Comparison of ENCODE assay signal across 8 mouse cellular contexts in genomic region chr17:31325451-31326219, GRCm38 (mm10). TPM values are rescaled to one million over a fixed set of nuclear protein-coding genes. Genes with fewer than 3 reads are reported as not detected.
DNase-seq lines count a peak whose midpoint lies in the region; ATAC-seq and TF ChIP-seq lines count a peak whose summit lies in the region.
"Had no signal": no experiment of that assay in that cellular context is flagged by ENCODE, and none has a peak within 500 bp of the region (broad histone marks: within the 10 kb centered on the region; RNA-seq: fewer than 3 reads in every experiment).

No protein-coding gene starts in this region.

- no peak overlapping the region for H3K9ac ChIP-seq in kidney, embryonic 15.5 days
- H3K9ac ChIP-seq in ES-E14 (ENCODE audit: insufficient read depth, low read depth, low read length, poor library complexity, severe bottlenecking): peak overlapping the region; percentile 52

- in situ Hi-C loops in ES-E14 (cut with MboI; ENCODE audit: low sequenced_read_pairs in 2 of 2, unreplicated experiment in 2 of 2): loop anchor here in 1 of 2 experiments (25.0 kb wide), 1 partner anchor 162 kb away; no protein-coding TSS in a partner anchor

- no peak overlapping the region for H3K27ac ChIP-seq in kidney, embryonic 15.5 days
- peak overlapping the region; percentile 91; the same call in 1 of the 2 replicates for H3K27ac ChIP-seq in ES-E14 (ENCODE audit: insufficient read depth, low read depth, low read length, poor library complexity, severe bottlenecking)

- no peaks in the 10 kb centered on the region for H3K36me3 ChIP-seq in kidney, embryonic 15.5 days
- no peaks in the 10 kb centered on the region; the same call in 1 of the 2 replicates for H3K36me3 ChIP-seq in ES-E14 (ENCODE audit: control insufficient read depth, insufficient read depth, low read length, poor library complexity, severe bottlenecking)

- no peak overlapping the region for H3K4me3 ChIP-seq in kidney, embryonic 15.5 days (replicated peaks)
- peak overlapping the region in 1 of 2 experiments; percentile 6; a peak in 1 of 4 replicates for H3K4me3 ChIP-seq in ES-E14 (ENCODE audit: insufficient read depth in 1 of 2, low read depth in 1 of 2, low read length in 2 of 2, poor library complexity in 1 of 2, severe bottlenecking in 1 of 2)

- 62% methylated on average over 13 of the region's 13 CpGs for WGBS in kidney, embryonic 15.5 days

- no peak for ATAC-seq in kidney, embryonic 15.5 days (replicated peaks; ENCODE audit: low FRiP score)

- no peak overlapping the region for H3K4me2 ChIP-seq in kidney, embryonic 15.5 days

- no peaks in the 10 kb centered on the region for H3K27me3 ChIP-seq in kidney, embryonic 15.5 days

- H3K9me3 ChIP-seq in kidney, embryonic 15.5 days (replicated peaks): no peaks in the 10 kb centered on the region
- no peaks in the 10 kb centered on the region for H3K9me3 ChIP-seq in ES-E14 (ENCODE audit: control insufficient read depth, insufficient read depth, low read depth, low read length)

- peak; percentile 42 for DNase-seq in kidney, postnatal 14 days
- DNase-seq in ES-E14 (ENCODE audit: low read depth, low spot score): no peak
- DNase-seq in embryo, embryonic 9.5 days (ENCODE audit: extremely low spot score): peak; percentile 60
- peak; percentile 67 to 81 for DNase-seq in lung, adult 18-20 months
- DNase-seq in retina, postnatal 1 day: peak; percentile 76
- no peak for DNase-seq in urinary bladder, postnatal 4 days (ENCODE audit: low spot score in 2 of 2)

- H3K4me1 ChIP-seq in kidney, embryonic 15.5 days: peaks cover 7% of the 10 kb centered on the region; the same call in 1 of the 2 replicates
- H3K4me1 ChIP-seq in ES-E14 (ENCODE audit: control insufficient read depth in 2 of 2, insufficient read depth in 2 of 2, low read length in 2 of 2, poor library complexity in 1 of 2): peaks cover 0 to 44% of the 10 kb centered on the region in 2 experiments; a peak in 2 of 4 replicates

TF ChIP-seq in ES-E14, 5 proteins besides CTCF, POLR2A, EP300 and RAD21:
- no peak for TF ChIP-seq HCFC1 (IDR thresholded peaks at IDR 0.05; ENCODE audit: borderline replicate concordance, insufficient read depth, low read length)
- no peak for TF ChIP-seq ZC3H11A (IDR thresholded peaks at IDR 0.05; ENCODE audit: borderline replicate concordance, low read depth, low read length)
- TF ChIP-seq CHD2 (IDR thresholded peaks at IDR 0.05; ENCODE audit: low read depth, low read length): no peak
- no peak for TF ChIP-seq ZNF384 (IDR thresholded peaks at IDR 0.05; ENCODE audit: low read depth, low read length)
- TF ChIP-seq MAFK (IDR thresholded peaks at IDR 0.05; ENCODE audit: insufficient read depth, low read depth, low read length): no peak

RNA-seq across cellular contexts. Expression of gene Slc37a1, which starts 39.0 kb away (rescaled TPM):
- 3.0 and 3.9 TPM in 2 replicates for polyA plus RNA-seq in kidney, embryonic 15.5 days (2015; fragmentation: Nextera tagmentation; extraction: Ambion mirVana)
- total RNA-seq in ES-E14 (2012; rRNA removed): 37.5 and 64.8 TPM in 2 replicates

RNA-seq across cellular contexts. Expression of gene Rsph1, which starts 48.5 kb away (rescaled TPM):
- polyA plus RNA-seq in kidney, embryonic 15.5 days (2015; fragmentation: Nextera tagmentation; extraction: Ambion mirVana): 2.0 and 2.4 TPM in 2 replicates
- total RNA-seq in ES-E14 (2012; rRNA removed): 1.4 and 1.9 TPM in 2 replicates
- total RNA-seq: common myeloid progenitor, adult 5-6 weeks had no signal

Comparison
In these comparisons a context has a peak if more than half of its experiments do, and no peak if none do; other contexts are left out.
1. DNase-seq: peak in kidney, postnatal 14 days (single experiment), embryo, embryonic 9.5 days (single experiment), lung, adult 18-20 months (2 of 2) and retina, postnatal 1 day (single experiment); none in ES-E14 (single experiment) and urinary bladder, postnatal 4 days (0 of 2).